Mouse (Mus musculus) intestine, postnatal 0 days (tissue): ENCODE measurements around the gene B9d2. TPM values are rescaled to one million over a fixed set of nuclear protein-coding genes. Genes with fewer than 3 reads are reported as not detected.

Source experiments
- ATAC-seq: fragments of 200-750 bp; cut with Nextera tagmentation; 2 replicates; pipeline ENCODE4 v1.8.0; 2017; ENCODE audit warnings: mild to moderate bottlenecking, moderate TSS enrichment, moderate library complexity
- H3K27ac ChIP-seq: fragments of 300-500 bp; sonication (generic); 2 replicates; pipeline ENCODE4 v1.5.1; 2014; ENCODE audit warnings: mild to moderate bottlenecking, low read depth, low read length, moderate library complexity
- H3K27me3 ChIP-seq: fragments of 300-500 bp; sonication (generic); replicated peaks from 2 replicates; pipeline ENCODE4 v1.6.1; 2014; ENCODE audit warnings: low read length, mixed read lengths; ENCODE audit not compliant: control insufficient read depth, insufficient read depth
- H3K36me3 ChIP-seq: fragments of 300-500 bp; sonication (generic); 2 replicates; pipeline ENCODE4 v1.6.1; 2014; ENCODE audit warnings: mild to moderate bottlenecking, moderate library complexity; ENCODE audit not compliant: control insufficient read depth, insufficient read depth
- H3K4me1 ChIP-seq: fragments of 300-500 bp; sonication (generic); replicated peaks from 2 replicates; pipeline ENCODE4 v1.6.1; 2014; ENCODE audit warnings: antibody characterized with exemption, low read length, mixed read lengths; ENCODE audit not compliant: control insufficient read depth, insufficient read depth
- H3K4me2 ChIP-seq: fragments of 300-500 bp; sonication (generic); replicated peaks from 2 replicates; pipeline ENCODE4 v1.6.1; 2014; ENCODE audit warnings: low read depth, mild to moderate bottlenecking, moderate library complexity
- H3K4me3 ChIP-seq: fragments of 300-500 bp; sonication (generic); 2 replicates; pipeline ENCODE4 v1.5.1; 2014; ENCODE audit warnings: low read depth, low read length
- H3K9ac ChIP-seq: fragments of 300-500 bp; sonication (generic); 2 replicates; pipeline ENCODE4 v1.6.1; 2014; ENCODE audit warnings: mild to moderate bottlenecking, low read depth, low read length
- H3K9me3 ChIP-seq: fragments of 300-500 bp; sonication (generic); 2 replicates; pipeline ENCODE4 v1.6.1; 2016; ENCODE audit warnings: mixed run types; ENCODE audit not compliant: control insufficient read depth
- CTCF ChIP-seq: sonication (generic); IDR thresholded peaks from 2 replicates; pipeline ENCODE4 v1.5.1; 2016; ENCODE audit warnings: low read depth, mild to moderate bottlenecking, control low read depth, antibody characterized with exemption, moderate library complexity
- WGBS: fragments of 180-500 bp; shearing (Covaris S2); extraction: QIAGEN DNeasy Blood & Tissue Kit; methylation state at CpG from one replicate; pipeline ENCODE4 v1.1.7; 2014; 5-methylcytosine and 5-hydroxymethylcytosine counted together
- polyA plus RNA-seq: library from polyadenylated mRNA; unstranded; fragments of >200 nt; fragmentation: Nextera tagmentation; extraction: Ambion mirVana; gene quantifications from 2 replicates; pipeline ENCODE4 v1.2.1, GENCODE M21; 2015

The B9d2 gene
- polyA plus RNA-seq, 1 experiment from 2014 or later = 12.4 TPM

DNA sequence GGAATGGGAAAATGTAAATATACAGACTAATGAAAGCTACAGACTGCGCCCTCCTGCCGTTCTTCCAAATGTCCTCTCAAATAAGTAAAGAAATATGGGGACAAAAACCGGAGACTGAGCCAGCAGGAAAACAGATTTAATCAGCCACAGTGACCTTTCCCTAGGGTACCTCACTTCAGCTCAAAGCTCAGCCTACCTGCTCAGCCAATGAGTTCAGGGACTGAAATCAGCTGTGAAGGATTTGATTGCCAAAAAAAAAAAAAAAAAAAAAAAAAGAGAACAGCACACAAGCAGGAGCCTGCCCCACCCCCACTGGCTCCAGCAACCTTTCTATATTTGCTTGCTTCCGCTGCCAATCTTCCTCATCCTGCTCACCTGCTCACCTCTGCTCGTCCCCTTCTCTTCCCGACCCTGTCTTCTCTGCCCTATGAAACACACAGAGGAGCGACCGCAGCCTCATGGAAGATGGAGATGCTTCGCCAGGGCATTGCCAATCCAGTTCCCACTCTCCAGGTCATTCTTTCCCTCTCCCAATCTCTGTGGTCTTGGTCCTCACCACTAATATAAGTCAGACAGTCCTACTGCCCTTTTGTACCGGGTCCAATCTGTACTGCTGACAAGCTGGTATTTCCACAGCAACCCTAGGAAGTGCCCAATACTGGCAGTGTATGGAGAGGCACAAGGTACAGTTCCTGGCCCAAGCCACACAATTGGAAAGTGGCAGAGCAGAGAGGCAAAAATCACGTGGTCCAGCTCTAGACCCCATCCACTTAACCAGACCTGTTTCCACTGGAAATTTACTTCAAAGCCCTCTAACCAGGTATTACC, 24.8 kb upstream of the B9d2 start:
- no peaks in the 10 kb centered on the region for H3K27me3 ChIP-seq
- no peak overlapping the region for H3K4me3 ChIP-seq
- H3K27ac ChIP-seq = no peak overlapping the region
- ATAC-seq = no peak
- no peak for TF ChIP-seq CTCF
- H3K4me2 ChIP-seq = no peak overlapping the region
- H3K9ac ChIP-seq = no peak overlapping the region
- no peaks in the 10 kb centered on the region for H3K36me3 ChIP-seq
- no peaks in the 10 kb centered on the region; the same call in 1 of the 2 replicates for H3K4me1 ChIP-seq
- WGBS = 66% methylated on average over 11 of the region's 11 CpGs
- H3K9me3 ChIP-seq = no peaks in the 10 kb centered on the region

GRCm38 (mm10) chr7:25657785-25658184, 22.8 kb upstream of the B9d2 start:
- no peak for TF ChIP-seq CTCF
- Histone ChIP-seq H3K9ac (peak overlapping the region; percentile 77), H3K27ac (no peak overlapping the region), H3K4me1 (no peaks in the 10 kb centered on the region; the same call in 1 of the 2 replicates), H3K4me3 (peak overlapping the region; percentile 78), H3K36me3 (no peaks in the 10 kb centered on the region), H3K9me3 (no peaks in the 10 kb centered on the region), H3K27me3 (no peaks in the 10 kb centered on the region), H3K4me2 (peak overlapping the region; percentile 85)
- WGBS = 30% methylated on average over 10 of the region's 10 CpGs
- no peak for ATAC-seq

DNA sequence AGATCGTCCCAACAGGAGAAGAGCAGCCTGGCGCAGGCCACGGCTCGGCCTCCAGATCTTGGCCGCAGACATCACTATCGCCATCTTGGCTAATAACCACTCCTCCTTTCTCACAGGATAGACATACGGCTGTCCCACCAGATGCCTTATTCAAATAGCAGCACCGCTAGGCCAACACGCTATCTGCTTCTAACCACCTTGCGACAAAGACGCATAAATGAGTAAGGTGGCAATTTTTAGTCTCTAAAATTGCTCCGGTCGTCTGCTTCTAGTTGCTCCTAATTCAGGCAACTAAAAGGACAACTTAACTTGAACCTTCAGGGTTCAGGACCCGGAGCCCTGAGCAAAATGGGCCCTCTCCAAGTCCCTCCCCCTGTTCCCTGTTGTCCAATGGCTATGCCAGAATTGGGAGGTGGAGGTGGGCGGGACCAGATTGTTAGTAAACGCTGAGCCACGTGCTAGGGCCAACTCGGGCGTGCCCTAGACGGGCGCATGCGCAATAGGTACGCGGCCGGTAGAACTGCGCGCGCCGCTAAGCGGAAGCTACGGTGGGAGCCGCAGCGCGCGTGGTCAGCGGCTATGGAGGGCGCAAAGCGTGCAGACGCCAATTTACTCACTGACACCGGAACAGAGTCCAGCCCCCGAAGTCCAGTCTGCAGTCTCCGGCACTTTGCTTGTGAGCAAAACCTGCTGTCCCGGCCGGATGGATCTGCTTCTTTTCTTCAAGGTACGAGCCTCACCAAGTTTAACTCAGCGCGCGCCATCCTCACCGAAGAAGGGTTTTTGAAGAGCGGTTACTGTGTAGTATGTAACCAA, 21.7 kb upstream of the B9d2 start, which contains the start of the genes Bckdha and Exosc5:
Gene Bckdha (minus strand): TSS at position 325 of the 816 bp plus-strand sequence.
Gene Exosc5 (plus strand): TSS at position 508 of the 816 bp plus-strand sequence.
- TF ChIP-seq CTCF = no peak; the same call in 1 of the 2 replicates
- Histone ChIP-seq H3K4me3 (peak within 1 kb of the TSS; percentile 78), H3K9me3 (no peaks in the 10 kb centered on the region), H3K4me1 (no peaks in the 10 kb centered on the region; the same call in 1 of the 2 replicates), H3K9ac (peak within 1 kb of the TSS; percentile 77), H3K27me3 (no peaks in the 10 kb centered on the region), H3K4me2 (peak within 1 kb of the TSS; percentile 85), H3K36me3 (peaks cover 8% of the 10 kb centered on the region; the same call in 1 of the 2 replicates), H3K27ac (peak within 1 kb of the TSS; percentile 58)
- WGBS = under 1% methylated on average over 50 of the region's 50 CpGs
- ATAC-seq = peak; percentile 98

DNA sequence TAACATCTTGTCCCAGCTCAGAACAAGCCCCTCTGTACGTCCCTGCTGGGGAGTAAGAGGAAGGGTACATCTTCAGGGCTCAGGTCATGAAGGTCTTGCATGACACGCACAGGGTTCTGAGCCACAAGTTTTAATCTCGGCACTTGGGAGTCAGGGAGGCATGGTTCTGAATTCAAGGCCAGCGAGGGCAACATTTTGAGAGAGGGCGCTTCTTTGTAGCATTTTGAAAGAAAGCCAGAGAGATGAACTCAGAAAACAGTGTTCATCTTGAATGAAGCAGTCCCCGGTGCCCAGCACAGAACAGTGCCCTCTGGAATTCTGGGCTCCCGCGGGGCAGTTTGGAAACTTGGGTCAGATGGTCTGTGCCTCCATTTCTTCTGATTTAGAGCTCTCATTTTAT, 14.2 kb upstream of the B9d2 start:
- no peak for ATAC-seq
- H3K4me3 ChIP-seq = no peak overlapping the region
- H3K27me3 ChIP-seq = no peaks in the 10 kb centered on the region
- no peak overlapping the region for H3K4me2 ChIP-seq
- no peaks in the 10 kb centered on the region for H3K9me3 ChIP-seq
- WGBS = 95% methylated on average over 8 of the region's 8 CpGs
- no peak for TF ChIP-seq CTCF
- no peak overlapping the region for H3K9ac ChIP-seq
- no peak overlapping the region for H3K27ac ChIP-seq
- H3K36me3 ChIP-seq = peaks cover 52% of the 10 kb centered on the region; the same call in 1 of the 2 replicates
- H3K4me1 ChIP-seq = no peaks in the 10 kb centered on the region

- peaks cover 41% of the 10 kb centered on the region; the same call in 1 of the 2 replicates for H3K36me3 ChIP-seq
- TF ChIP-seq CTCF = no peak
- no peak overlapping the region for H3K9ac ChIP-seq
- no peaks in the 10 kb centered on the region for H3K9me3 ChIP-seq
- no peaks in the 10 kb centered on the region for H3K4me1 ChIP-seq
- no peak overlapping the region for H3K27ac ChIP-seq
- ATAC-seq = no peak
- no peak overlapping the region for H3K4me2 ChIP-seq
- 82% methylated on average over 10 of the region's 10 CpGs for WGBS
- peaks cover under 1% of the 10 kb centered on the region for H3K27me3 ChIP-seq
- H3K4me3 ChIP-seq = no peak overlapping the region
Observed at GRCm38 (mm10) chr7:25669158-25669557, 11.4 kb upstream of the B9d2 start.

GRCm38 (mm10) chr7:25669631-25670030, 10.9 kb upstream of the B9d2 start:
- Histone ChIP-seq H3K27me3 (peaks cover 5% of the 10 kb centered on the region), H3K36me3 (peaks cover 36% of the 10 kb centered on the region; the same call in 1 of the 2 replicates), H3K4me3 (no peak overlapping the region), H3K27ac (no peak overlapping the region), H3K4me1 (no peaks in the 10 kb centered on the region), H3K9me3 (no peaks in the 10 kb centered on the region), H3K9ac (no peak overlapping the region), H3K4me2 (no peak overlapping the region)
- ATAC-seq = no peak
- TF ChIP-seq CTCF = no peak
- 81% methylated on average over 9 of the region's 9 CpGs for WGBS
